Mouse (Mus musculus): Measurements from ENCODE around the gene Mpl. TPM values are rescaled to one million over a fixed set of nuclear protein-coding genes. Genes with fewer than 3 reads are reported as not detected.

Mpl gene
- total RNA-seq (2023) = not detected

GRCm38 (mm10) chr4:118457345-118457975 is at the start of gene Mpl:
Gene Mpl, minus strand, starts transcription at chr4:118457513.

GRCm38 (mm10) chr4:118489717-118490132 is 32.4 kb upstream of the Mpl start, which contains the start of gene Tie1:
Gene Tie1, minus strand, starts transcription at chr4:118490061.

DNA sequence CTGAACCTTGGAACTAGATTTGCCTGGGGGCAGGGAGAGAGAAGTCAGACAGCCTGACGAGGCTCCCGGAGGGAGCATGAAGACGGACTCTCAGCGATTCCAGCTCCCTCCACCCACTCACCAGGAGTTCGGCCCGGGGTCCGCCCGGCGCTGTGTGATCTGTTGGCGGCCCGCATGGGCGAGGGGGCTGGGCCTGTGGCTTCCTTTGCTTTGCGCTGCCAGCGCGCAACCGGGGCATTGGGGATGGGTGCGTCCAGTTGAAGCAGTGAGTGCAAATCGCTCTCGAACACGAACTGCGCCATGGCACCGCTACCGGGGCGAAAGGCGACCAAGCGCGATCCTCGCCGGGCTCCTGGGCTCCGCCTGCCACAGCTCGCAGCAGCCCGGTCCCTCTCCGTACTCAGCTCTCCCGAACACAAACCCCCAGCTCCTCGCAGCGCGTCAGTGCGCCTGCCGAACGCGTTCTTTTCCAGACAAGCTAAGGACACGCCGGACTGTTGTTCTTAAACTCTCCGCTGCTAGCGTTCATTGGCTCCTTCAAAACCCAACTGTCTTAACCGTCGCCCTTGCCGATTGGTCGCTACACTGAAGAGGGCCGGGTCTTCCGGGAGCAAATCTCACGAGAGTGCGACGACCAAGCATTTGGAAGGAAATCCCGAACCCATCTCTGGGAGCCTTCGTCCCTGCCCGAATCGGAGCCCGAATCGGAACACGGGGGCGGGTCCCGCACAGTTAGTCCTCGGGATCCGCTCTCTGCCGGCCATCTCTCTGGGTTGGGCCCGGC is 20.3 kb downstream of the Mpl start, which contains the start of gene Cdc20:
Gene Cdc20 (minus strand): TSS at position 533 of the 784 bp plus-strand sequence.

DNA sequence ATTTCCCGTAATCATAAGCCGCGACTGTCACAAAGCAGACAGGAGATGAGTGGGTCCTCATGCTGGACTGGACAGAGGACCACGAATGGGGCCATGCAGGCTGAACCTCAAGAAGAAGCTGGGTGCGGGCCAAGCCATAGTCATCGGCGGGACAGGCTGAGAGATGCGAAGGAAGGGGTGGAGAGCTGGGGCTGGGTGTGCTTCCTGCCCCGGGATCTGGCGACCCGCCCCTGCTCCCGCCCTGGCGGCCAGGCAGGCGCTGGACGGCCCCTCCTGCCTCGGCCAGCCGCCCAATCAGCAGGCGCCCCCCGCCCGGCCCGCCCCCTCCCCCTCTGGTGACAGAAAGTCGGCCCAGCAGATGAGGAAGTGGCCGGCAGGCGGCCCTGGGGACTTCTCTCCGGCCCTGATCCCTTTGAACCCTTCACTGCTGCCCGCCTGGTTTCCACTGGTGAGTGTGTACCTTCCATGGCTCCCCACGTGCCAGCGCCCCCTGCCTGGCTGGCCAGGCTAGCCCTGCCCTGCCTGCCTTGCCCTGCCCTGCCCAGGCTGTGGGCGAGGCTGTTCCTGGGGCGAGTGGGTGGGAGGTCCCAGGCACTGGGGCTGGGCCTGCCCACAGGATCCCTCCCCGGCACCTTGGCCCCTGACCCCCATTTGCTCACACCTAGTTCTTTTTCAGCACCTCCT is 29.4 kb downstream of the Mpl start, which contains the start of gene Elovl1:
Gene Elovl1 (plus strand): TSS at position 326 of the 684 bp plus-strand sequence.

DNA sequence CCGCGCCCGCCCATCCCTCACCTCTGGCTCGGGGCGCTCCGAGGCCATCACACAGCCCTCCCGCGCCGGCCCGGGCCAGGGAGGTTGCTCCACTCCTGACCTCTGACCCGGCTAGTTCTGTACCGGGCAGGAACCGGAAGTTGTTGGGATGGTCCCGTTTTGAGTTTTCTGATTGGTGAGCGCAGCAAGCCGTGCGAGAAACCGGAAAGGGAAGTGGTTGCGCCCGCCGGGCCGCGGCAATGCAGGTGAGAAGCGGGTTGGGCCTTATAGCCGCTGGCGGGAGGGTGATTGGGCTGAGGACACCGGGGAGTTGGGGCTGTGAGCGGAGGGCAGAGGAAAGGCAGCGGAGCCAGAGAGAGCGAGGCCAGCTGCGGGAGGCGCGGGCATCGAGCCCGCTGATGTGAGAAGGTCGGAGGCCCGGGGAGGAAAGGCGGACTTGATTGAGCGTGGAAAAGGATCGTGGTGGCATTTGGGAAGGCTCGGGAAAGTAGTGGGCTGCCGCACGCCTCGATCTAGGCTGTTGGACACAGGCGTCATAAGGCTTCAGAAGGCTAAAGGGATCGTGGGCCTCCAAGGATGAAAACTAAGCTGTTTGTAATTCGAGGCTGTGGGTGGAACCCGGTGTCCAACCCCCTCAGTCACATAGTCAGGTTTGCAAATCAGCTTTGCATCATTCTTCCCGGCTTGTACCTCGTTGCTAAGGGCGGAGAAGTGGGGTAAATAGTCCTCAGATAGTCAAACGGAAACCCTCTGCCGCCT is 48.0 kb downstream of the Mpl start, which contains the start of the genes Szt2 and Med8:
Gene Szt2 (minus strand): TSS at position 132 of the 759 bp plus-strand sequence.
Gene Med8 (plus strand): TSS at position 196 of the 759 bp plus-strand sequence.

Other genes starting within 250 kb of the Mpl start
- 1 to 10 TPM in 1 of 2 experiments, under 1 TPM in 1; 0.73 to 1.2 TPM for gene Ptprf, start 166.1 kb downstream of the Mpl start, total RNA-seq (2023)
- gene Szt2, start 48.2 kb downstream of the Mpl start, total RNA-seq (2023) = 10 to 100 TPM; 26.9 to 32.2 TPM
- 10 to 100 TPM; 71.0 to 76.3 TPM for gene Med8, start 48.2 kb downstream of the Mpl start, total RNA-seq (2023)
- gene Elovl1, start 29.4 kb downstream of the Mpl start, total RNA-seq (2023) = 100 to 1,000 TPM in 1 of 2 experiments, 10 to 100 TPM in 1; 95.8 to 104 TPM
- 1 to 10 TPM; 1.5 to 2.9 TPM for gene Cdc20, start 20.2 kb downstream of the Mpl start, total RNA-seq (2023)
- gene Tie1, start 32.5 kb upstream of the Mpl start, total RNA-seq (2023) = 1 to 10 TPM in 1 of 2 experiments, under 1 TPM in 1; 0.45 to 1.5 TPM
- gene 2610528J11Rik, start 69.5 kb upstream of the Mpl start, total RNA-seq (2023) = not detected
- not detected for gene Tmem125, start 86.5 kb upstream of the Mpl start, total RNA-seq (2023)
- not detected for gene Cfap57, start 163.3 kb upstream of the Mpl start, total RNA-seq (2023)
- 10 to 100 TPM; 37.4 to 38.0 TPM for gene Ebna1bp2, start 163.3 kb upstream of the Mpl start, total RNA-seq (2023)
- not detected for gene Olfr62, start 201.4 kb upstream of the Mpl start, total RNA-seq (2023)
- not detected for gene Olfr1342, start 235.2 kb upstream of the Mpl start, total RNA-seq (2023)
- gene Olfr1341, start 246.0 kb upstream of the Mpl start, total RNA-seq (2023) = not detected

Data from monocyte, adult 59 days (primary cell).